9 mouse cellular contexts compared by ENCODE assay signal in the genomic region with DNA sequence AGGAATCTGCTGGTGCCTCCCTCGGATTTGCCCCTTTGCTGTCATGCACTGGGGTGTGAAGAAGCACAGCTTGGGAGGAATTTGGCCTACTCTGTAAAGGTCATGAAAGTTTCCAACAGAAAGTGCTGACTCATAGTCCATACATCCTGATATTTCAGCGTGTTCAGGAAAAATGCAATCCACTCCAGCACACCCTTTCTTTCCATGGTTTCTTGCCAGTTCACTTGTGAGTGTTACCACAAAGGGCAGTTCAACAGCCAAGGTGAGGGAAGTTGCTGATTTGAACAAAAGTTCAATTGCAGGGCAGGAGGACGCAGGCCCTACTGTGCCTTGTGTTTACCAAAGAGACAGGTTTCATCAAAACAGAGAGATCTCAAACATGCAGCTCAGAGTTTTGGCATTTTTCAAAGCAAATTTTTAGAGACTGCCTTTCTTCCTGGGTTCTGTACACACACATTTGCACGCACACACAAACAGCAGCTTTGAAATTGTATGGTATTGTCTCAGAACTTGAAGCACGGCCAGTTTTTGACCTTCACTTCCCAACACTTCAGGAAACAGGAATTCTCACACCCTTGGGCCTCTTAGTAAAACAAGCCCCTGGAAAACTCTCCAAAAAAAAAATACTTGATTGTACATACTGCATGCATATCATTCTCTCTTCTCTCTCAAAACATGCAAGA. TPM values are rescaled to one million over a fixed set of nuclear protein-coding genes. Genes with fewer than 3 reads are reported as not detected.
DNase-seq lines count a peak whose midpoint lies in the region; ATAC-seq and TF ChIP-seq lines count a peak whose summit lies in the region.
"Had no signal": no experiment of that assay in that cellular context is flagged by ENCODE, and none has a peak within 500 bp of the region (broad histone marks: within the 10 kb centered on the region; RNA-seq: fewer than 3 reads in every experiment).

No protein-coding gene starts in this region.

- no peak overlapping the region for H3K4me3 ChIP-seq in heart, embryonic 14.5 days (ENCODE audit: control insufficient read depth in 1 of 2, insufficient read depth in 1 of 2, low read depth in 1 of 2, low read length in 2 of 2)
- H3K4me3 ChIP-seq in limb, embryonic 12.5 days (replicated peaks), result no peak overlapping the region
- H3K4me3 ChIP-seq: liver, embryonic 15.5 days had no signal

- no peak for TF ChIP-seq CTCF in Patski (IDR thresholded peaks at IDR 0.05)

- 18% methylated on average over 5 of the region's 5 CpGs for WGBS in heart, embryonic 14.5 days
- 64% methylated on average over 5 of the region's 5 CpGs for WGBS in limb, embryonic 12.5 days

- no peak overlapping the region; the same call in 1 of the 2 replicates for H3K9ac ChIP-seq in heart, embryonic 14.5 days (ENCODE audit: low read length)
- no peak overlapping the region for H3K9ac ChIP-seq in limb, embryonic 12.5 days (replicated peaks)
- H3K9ac ChIP-seq: liver, embryonic 15.5 days had no signal

- in situ Hi-C loops in Patski (cut with MboI; ENCODE audit: low pct_unique_long_range_greater_than_20kb), result no loop called here

- peak overlapping the region; percentile 79 to 92 for H3K27ac ChIP-seq in heart, embryonic 14.5 days (replicated peaks in 1 of 2; ENCODE audit: control insufficient read depth in 1 of 2, insufficient read depth in 1 of 2, low read depth in 2 of 2, low read length in 2 of 2)
- H3K27ac ChIP-seq in limb, embryonic 12.5 days, result 0 out of 2 replicates have a peak overlapping the region, but pooled peaks have one; percentile 9
- H3K27ac ChIP-seq: liver, embryonic 15.5 days had no signal

- ATAC-seq in Patski, result peak; percentile 75
- peak; percentile 76; the same call in 1 of the 2 replicates for ATAC-seq in heart, embryonic 14.5 days (ENCODE audit: insufficient number of reproducible peaks, insufficient read depth, low FRiP score, low read depth)
- no peak for ATAC-seq in limb, embryonic 12.5 days (ENCODE audit: insufficient number of reproducible peaks, insufficient read depth, low FRiP score, low TSS enrichment, low read depth)
- no peak for ATAC-seq in activated CD4-positive, CD25-positive, alpha-beta regulatory T cell, adult 4 months
- no peak for ATAC-seq in frontal cortex, adult (ENCODE audit: low TSS enrichment)

- H3K27me3 ChIP-seq in Patski, result no peaks in the 10 kb centered on the region
- H3K27me3 ChIP-seq in heart, embryonic 14.5 days (ENCODE audit: control insufficient read depth, insufficient read depth, low read length), result no peaks in the 10 kb centered on the region
- H3K27me3 ChIP-seq in limb, embryonic 12.5 days, result no peaks in the 10 kb centered on the region
- H3K27me3 ChIP-seq: liver, embryonic 15.5 days had no signal

- H3K9me3 ChIP-seq in heart, embryonic 14.5 days (ENCODE audit: control insufficient read depth, low read length), result no peaks in the 10 kb centered on the region
- no peaks in the 10 kb centered on the region for H3K9me3 ChIP-seq in limb, embryonic 12.5 days
- H3K9me3 ChIP-seq: liver, embryonic 15.5 days had no signal

- H3K4me1 ChIP-seq in heart, embryonic 14.5 days (ENCODE audit: control insufficient read depth in 2 of 2, insufficient read depth in 2 of 2, low read length in 2 of 2), result peaks cover 20 to 50% of the 10 kb centered on the region in 2 experiments
- H3K4me1 ChIP-seq in limb, embryonic 12.5 days (replicated peaks), result peaks cover 5% of the 10 kb centered on the region
- H3K4me1 ChIP-seq: liver, embryonic 15.5 days had no signal

- H3K36me3 ChIP-seq in heart, embryonic 14.5 days (ENCODE audit: control insufficient read depth, insufficient read depth, low read length), result no peaks in the 10 kb centered on the region
- no peaks in the 10 kb centered on the region for H3K36me3 ChIP-seq in limb, embryonic 12.5 days
- H3K36me3 ChIP-seq: liver, embryonic 15.5 days had no signal

- CTCF ChIA-PET in Patski (lab: Charles Lee), result interaction anchor here (1.7 kb wide), 1 partner anchor 27 kb away, joined by 3 read pairs; no protein-coding TSS in a partner anchor

- DNase-seq in 3T3-L1 (ENCODE audit: low read depth, low spot score) (peak; percentile 98), Patski (ENCODE audit: low read depth, low spot score) (peak; percentile 31)
- DNase-seq in spleen, adult 12 weeks (ENCODE audit: low spot score), result no peak
- no peak for DNase-seq in left cerebral cortex, adult 18-20 months (ENCODE audit: low spot score in 2 of 2)

- no peak overlapping the region; the same call in 1 of the 2 replicates for H3K4me2 ChIP-seq in heart, embryonic 14.5 days (ENCODE audit: low read length)
- H3K4me2 ChIP-seq in limb, embryonic 12.5 days, result no peak overlapping the region
- H3K4me2 ChIP-seq: liver, embryonic 15.5 days had no signal

- POLR2A ChIA-PET in Patski (lab: Charles Lee), result interaction anchor here (0.8 kb wide), 1 partner anchor 29 kb away, joined by 5 read pairs; no protein-coding TSS in a partner anchor

RNA-seq across cellular contexts. Expression of a gene that starts 23.7 kb away (rescaled TPM):
- polyA plus RNA-seq in Patski (2021), result 17.6 TPM
- 216 and 221 TPM in 2 replicates for polyA plus RNA-seq in heart, embryonic 14.5 days (2014; fragmentation: Nextera tagmentation; extraction: Ambion mirVana)
- 6.3 and 8.2 TPM in 2 replicates for polyA plus RNA-seq in limb, embryonic 12.5 days (2016; fragmentation: Nextera tagmentation; extraction: Ambion mirVana)
- not detected for polyA plus RNA-seq in activated CD4-positive, CD25-positive, alpha-beta regulatory T cell, adult 4 months (2017; shearing (Covaris generic))
- 1 to 10 TPM; 8.8 to 8.9 TPM for total RNA-seq in left cerebral cortex, adult 18-20 months (2021)

Comparison
In these comparisons a context has a peak if more than half of its experiments do, and no peak if none do; other contexts are left out.
1. DNase-seq: peak in 3T3-L1 (single experiment) and Patski (single experiment); none in spleen, adult 12 weeks (single experiment) and left cerebral cortex, adult 18-20 months (0 of 2).
2. ATAC-seq: peak in Patski (single experiment) and heart, embryonic 14.5 days (single experiment); none in limb, embryonic 12.5 days (single experiment), activated CD4-positive, CD25-positive, alpha-beta regulatory T cell, adult 4 months (single experiment) and frontal cortex, adult (single experiment).
3. RNA of a gene that starts 23.7 kb away (polyA plus RNA-seq): 216 to 221 TPM in heart, embryonic 14.5 days; 17.6 TPM in Patski (single experiment), 6.3 to 8.2 TPM in limb, embryonic 12.5 days and not detected in activated CD4-positive, CD25-positive, alpha-beta regulatory T cell, adult 4 months; every median in the first group is over 10 times any median in the second.